Mouse (Mus musculus) limb, embryonic 15.5 days (tissue): Measurements from ENCODE around the gene Ccr6. TPM values are rescaled to one million over a fixed set of nuclear protein-coding genes. Genes with fewer than 3 reads are reported as not detected.
"Not testable (repeated sequence)": the region's sequence is repeated elsewhere in the genome, so short reads cannot be mapped to it uniquely, and the experiment has no call there.

Experiments used
- ATAC-seq: fragments of 200-750 bp; cut with Nextera tagmentation; 2 replicates; pipeline ENCODE4 v1.8.0; 2017; ENCODE audit warnings: low read depth, moderate TSS enrichment; ENCODE audit not compliant: insufficient number of reproducible peaks, low FRiP score, low TSS enrichment
- H3K27ac ChIP-seq: fragments of 300-500 bp; sonication (generic); 2 replicates; pipeline ENCODE4 v1.5.1; 2015; ENCODE audit warnings: moderate library complexity, mild to moderate bottlenecking, inconsistent platforms
- H3K27me3 ChIP-seq: fragments of 300-500 bp; sonication (generic); 2 replicates; pipeline ENCODE4 v1.6.1; 2015; ENCODE audit warnings: inconsistent platforms
- H3K36me3 ChIP-seq: fragments of 300-500 bp; sonication (generic); 2 replicates; pipeline ENCODE4 v1.6.1; 2015; ENCODE audit warnings: inconsistent platforms
- H3K4me1 ChIP-seq: fragments of 300-500 bp; sonication (generic); 2 replicates; pipeline ENCODE4 v1.6.1; 2015; ENCODE audit warnings: inconsistent platforms
- H3K4me2 ChIP-seq: fragments of 300-500 bp; sonication (generic); 2 replicates; pipeline ENCODE4 v1.6.1; 2015; ENCODE audit warnings: mild to moderate bottlenecking, inconsistent platforms
- H3K4me3 ChIP-seq: fragments of 300-500 bp; sonication (generic); 2 replicates; pipeline ENCODE4 v1.5.1; 2015; ENCODE audit warnings: mild to moderate bottlenecking, inconsistent platforms
- H3K9ac ChIP-seq: fragments of 300-500 bp; sonication (generic); 2 replicates; pipeline ENCODE4 v1.6.1; 2015; ENCODE audit warnings: inconsistent platforms
- H3K9me3 ChIP-seq: fragments of 300-500 bp; sonication (generic); 2 replicates; pipeline ENCODE4 v1.6.1; 2016; ENCODE audit warnings: inconsistent platforms
- WGBS: fragments of 180-500 bp; shearing (Covaris S2); methylation state at CpG from one replicate; pipeline ENCODE4 v1.1.7; 2015; 5-methylcytosine and 5-hydroxymethylcytosine counted together
- polyA plus RNA-seq: library from polyadenylated mRNA; unstranded; fragments of >200 nt; fragmentation: Nextera tagmentation; extraction: Ambion mirVana; gene quantifications from 2 replicates; pipeline ENCODE4 v1.2.1, GENCODE M21; 2015

Gene Ccr6
- polyA plus RNA-seq, 1 experiment from 2014 or later: not detected

GRCm38 (mm10) chr17:8238012-8238710 lies 2.3 kb downstream of the Ccr6 start:
- no peaks in the 10 kb centered on the region for H3K27me3 ChIP-seq
- no peaks in the 10 kb centered on the region for H3K36me3 ChIP-seq
- no peak for ATAC-seq
- no peak overlapping the region for H3K9ac ChIP-seq
- H3K4me3 ChIP-seq: no peak overlapping the region
- H3K4me1 ChIP-seq: no peaks in the 10 kb centered on the region
- 75% methylated on average over 15 of the region's 15 CpGs for WGBS
- no peak overlapping the region for H3K4me2 ChIP-seq
- no peaks in the 10 kb centered on the region for H3K9me3 ChIP-seq
- no peak overlapping the region for H3K27ac ChIP-seq

DNA sequence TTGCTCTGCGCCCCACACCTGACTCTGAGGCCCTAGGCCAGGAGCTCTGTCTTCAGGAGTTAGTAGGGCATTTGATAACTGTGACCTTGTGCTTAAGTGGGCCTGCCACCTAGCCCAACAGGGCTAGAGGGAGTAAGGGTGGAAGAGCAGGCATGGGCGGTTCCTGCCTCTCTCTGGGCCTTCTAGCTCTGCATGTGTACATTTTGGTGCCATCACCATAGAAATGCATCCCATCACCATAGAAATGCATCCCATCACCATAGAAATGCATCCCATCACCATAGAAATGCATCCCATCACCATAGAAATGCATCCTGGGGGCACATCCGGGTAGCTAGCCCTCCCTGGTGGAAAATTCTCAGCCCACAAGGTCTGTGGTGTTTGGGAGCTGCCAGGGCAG lies 3.7 kb downstream of the Ccr6 start:
- H3K4me2 ChIP-seq: no peak overlapping the region
- no peak overlapping the region for H3K4me3 ChIP-seq
- H3K9me3 ChIP-seq: no peaks in the 10 kb centered on the region
- ATAC-seq: no peak
- WGBS: 76% methylated on average over 3 of the region's 3 CpGs
- H3K27ac ChIP-seq: no peak overlapping the region
- H3K9ac ChIP-seq: no peak overlapping the region
- H3K27me3 ChIP-seq: no peaks in the 10 kb centered on the region
- H3K4me1 ChIP-seq: no peaks in the 10 kb centered on the region
- no peaks in the 10 kb centered on the region for H3K36me3 ChIP-seq

DNA sequence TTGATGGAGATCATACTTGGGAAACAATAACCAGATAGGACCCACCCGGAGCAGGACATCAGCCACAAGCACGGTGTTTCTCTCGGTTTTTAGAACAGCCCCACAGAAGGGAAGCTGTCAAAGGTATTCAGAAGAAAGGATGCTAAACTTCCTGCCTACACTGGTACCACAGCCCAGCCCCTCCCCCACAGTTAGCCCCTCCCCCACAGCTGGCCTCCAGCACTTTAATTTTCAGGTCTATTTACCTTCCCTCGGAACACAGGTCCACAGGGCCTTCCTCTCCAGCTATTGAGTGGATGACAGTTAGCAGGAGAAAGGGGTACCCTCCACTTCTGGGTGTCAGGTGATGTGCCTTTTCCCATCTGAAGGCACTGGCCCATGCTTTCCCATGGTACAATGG lies 4.7 kb downstream of the Ccr6 start:
- Histone ChIP-seq H3K27me3 (no peaks in the 10 kb centered on the region), H3K4me3 (no peak overlapping the region), H3K4me1 (no peaks in the 10 kb centered on the region), H3K27ac (no peak overlapping the region), H3K36me3 (no peaks in the 10 kb centered on the region), H3K9ac (no peak overlapping the region), H3K9me3 (no peaks in the 10 kb centered on the region), H3K4me2 (no peak overlapping the region)
- no peak for ATAC-seq
- 58% methylated on average over 4 of the region's 4 CpGs for WGBS

DNA sequence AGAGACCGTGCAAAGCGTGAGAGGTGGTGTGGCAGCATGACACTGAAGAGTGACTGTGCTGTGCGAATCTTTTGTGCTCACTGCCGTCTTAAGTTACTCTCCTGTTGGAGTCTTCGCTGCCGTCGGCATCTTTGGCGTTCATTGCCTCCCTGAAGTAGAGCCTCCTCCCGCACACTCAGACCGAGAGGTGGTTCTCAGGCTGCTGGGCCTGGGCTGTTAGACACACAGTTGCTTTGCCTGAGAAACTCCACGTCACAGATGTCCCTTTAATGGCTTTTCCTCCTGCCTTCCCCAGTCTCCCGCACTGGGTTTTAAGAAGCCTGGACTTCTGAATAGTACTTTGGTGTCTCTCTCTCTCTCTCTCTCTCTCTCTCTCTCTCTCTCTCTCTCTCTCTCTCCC lies 5.8 kb downstream of the Ccr6 start:
- Histone ChIP-seq H3K9ac (no peak overlapping the region), H3K4me2 (no peak overlapping the region), H3K4me3 (no peak overlapping the region), H3K4me1 (no peaks in the 10 kb centered on the region), H3K36me3 (no peaks in the 10 kb centered on the region), H3K27ac (no peak overlapping the region), H3K9me3 (no peaks in the 10 kb centered on the region), H3K27me3 (no peaks in the 10 kb centered on the region)
- WGBS: 64% methylated on average over 12 of the region's 12 CpGs
- ATAC-seq: no peak

DNA sequence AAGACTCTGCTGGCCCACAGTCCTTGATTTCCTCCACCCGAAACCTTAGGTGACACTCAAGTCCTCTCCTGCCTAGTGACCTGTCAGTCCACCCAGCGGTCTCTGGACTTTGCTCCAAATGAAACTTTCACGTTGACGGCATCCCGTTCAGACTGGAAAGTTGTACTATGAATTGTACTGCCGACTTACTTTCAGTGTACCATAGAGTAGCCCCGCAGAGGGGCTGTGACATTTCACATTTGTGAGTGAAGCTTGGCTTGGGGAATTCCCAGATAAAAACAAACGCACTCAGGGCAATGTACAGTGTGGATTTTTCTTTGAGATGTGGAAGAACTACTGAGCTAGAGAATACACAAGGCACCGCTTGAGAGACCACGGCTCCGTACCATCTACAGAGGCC lies 6.3 kb downstream of the Ccr6 start:
- no peaks in the 10 kb centered on the region for H3K27me3 ChIP-seq
- H3K9ac ChIP-seq: no peak overlapping the region
- no peaks in the 10 kb centered on the region for H3K4me1 ChIP-seq
- no peaks in the 10 kb centered on the region for H3K9me3 ChIP-seq
- ATAC-seq: no peak
- no peak overlapping the region for H3K4me2 ChIP-seq
- 88% methylated on average over 11 of the region's 11 CpGs for WGBS
- H3K36me3 ChIP-seq: no peaks in the 10 kb centered on the region
- H3K4me3 ChIP-seq: no peak overlapping the region
- no peak overlapping the region for H3K27ac ChIP-seq

- Histone ChIP-seq H3K27me3 (no peaks in the 10 kb centered on the region), H3K4me3 (no peak overlapping the region), H3K9ac (no peak overlapping the region), H3K4me1 (no peaks in the 10 kb centered on the region), H3K27ac (no peak overlapping the region), H3K9me3 (no peaks in the 10 kb centered on the region), H3K36me3 (no peaks in the 10 kb centered on the region), H3K4me2 (no peak overlapping the region)
- no peak for ATAC-seq
- WGBS: 72% methylated on average over 2 of the region's 2 CpGs
Measured at GRCm38 (mm10) chr17:8244124-8244523, 8.3 kb downstream of the Ccr6 start.

GRCm38 (mm10) chr17:8246102-8246754 lies 10.4 kb downstream of the Ccr6 start:
- no peak overlapping the region for H3K4me3 ChIP-seq
- H3K9me3 ChIP-seq: no peaks in the 10 kb centered on the region
- H3K27ac ChIP-seq: no peak overlapping the region
- no peak overlapping the region for H3K4me2 ChIP-seq
- no peak overlapping the region for H3K9ac ChIP-seq
- 66% methylated on average over 4 of the region's 4 CpGs for WGBS
- ATAC-seq: no peak
- H3K36me3 ChIP-seq: no peaks in the 10 kb centered on the region
- H3K4me1 ChIP-seq: no peaks in the 10 kb centered on the region
- H3K27me3 ChIP-seq: no peaks in the 10 kb centered on the region

DNA sequence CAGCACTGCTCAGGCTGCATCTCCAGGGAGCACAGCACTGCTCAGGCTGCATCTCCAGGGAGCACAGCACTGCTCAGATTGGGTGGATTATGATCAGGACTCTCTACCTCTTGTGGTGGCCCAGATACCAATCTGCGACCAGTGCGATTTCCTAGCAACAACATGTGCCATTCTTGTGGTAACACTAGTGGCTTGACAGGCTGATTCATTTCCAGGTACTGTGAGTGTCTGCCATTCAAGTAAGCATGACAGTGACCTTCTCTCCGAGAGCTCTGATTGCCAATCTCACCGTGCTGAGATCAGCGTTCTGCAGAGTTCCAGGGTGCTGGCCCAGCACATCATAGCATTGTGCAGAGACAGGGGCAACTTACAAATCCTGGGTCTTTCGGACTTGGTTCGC lies 15.9 kb downstream of the Ccr6 start:
- H3K9ac ChIP-seq: no peak overlapping the region
- H3K4me3 ChIP-seq: no peak overlapping the region
- no peak for ATAC-seq
- no peaks in the 10 kb centered on the region for H3K9me3 ChIP-seq
- no peaks in the 10 kb centered on the region for H3K36me3 ChIP-seq
- H3K27ac ChIP-seq: no peak overlapping the region
- no peak overlapping the region for H3K4me2 ChIP-seq
- no peaks in the 10 kb centered on the region for H3K27me3 ChIP-seq
- 88% methylated on average over 7 of the region's 7 CpGs for WGBS
- H3K4me1 ChIP-seq: no peaks in the 10 kb centered on the region

DNA sequence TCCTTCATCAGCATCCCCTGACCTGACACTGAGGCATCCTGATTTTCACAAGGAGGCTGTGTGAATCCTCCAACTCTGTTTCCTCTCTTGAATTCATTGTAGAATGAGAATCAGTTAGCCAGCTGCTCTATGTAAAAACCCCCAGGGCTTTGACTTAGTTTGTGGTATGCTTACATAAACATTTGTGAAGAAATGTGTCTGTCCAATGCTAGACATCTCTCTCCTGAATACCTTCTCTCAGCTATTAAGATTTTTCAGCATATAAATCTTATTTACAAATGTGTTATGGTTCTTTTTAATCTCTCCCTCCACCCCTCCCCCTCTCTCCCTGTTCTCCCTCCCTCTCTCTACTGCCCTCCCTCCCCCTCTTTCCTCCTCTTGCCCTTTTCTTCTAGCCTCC lies 18.4 kb downstream of the Ccr6 start:
- no peaks in the 10 kb centered on the region for H3K9me3 ChIP-seq
- ATAC-seq: no peak
- H3K4me1 ChIP-seq: no peaks in the 10 kb centered on the region
- no peak overlapping the region for H3K9ac ChIP-seq
- no peak overlapping the region for H3K27ac ChIP-seq
- no peaks in the 10 kb centered on the region for H3K36me3 ChIP-seq
- H3K27me3 ChIP-seq: no peaks in the 10 kb centered on the region
- no peak overlapping the region for H3K4me3 ChIP-seq
- no peak overlapping the region for H3K4me2 ChIP-seq

GRCm38 (mm10) chr17:8254914-8255313 lies 19.1 kb downstream of the Ccr6 start:
- Histone ChIP-seq H3K4me3 (no peak overlapping the region), H3K9ac (no peak overlapping the region), H3K4me1 (no peaks in the 10 kb centered on the region), H3K36me3 (no peaks in the 10 kb centered on the region), H3K27me3 (no peaks in the 10 kb centered on the region), H3K4me2 (no peak overlapping the region), H3K9me3 (no peaks in the 10 kb centered on the region), H3K27ac (no peak overlapping the region)
- no peak for ATAC-seq
- WGBS: 73% methylated on average over 3 of the region's 3 CpGs

DNA sequence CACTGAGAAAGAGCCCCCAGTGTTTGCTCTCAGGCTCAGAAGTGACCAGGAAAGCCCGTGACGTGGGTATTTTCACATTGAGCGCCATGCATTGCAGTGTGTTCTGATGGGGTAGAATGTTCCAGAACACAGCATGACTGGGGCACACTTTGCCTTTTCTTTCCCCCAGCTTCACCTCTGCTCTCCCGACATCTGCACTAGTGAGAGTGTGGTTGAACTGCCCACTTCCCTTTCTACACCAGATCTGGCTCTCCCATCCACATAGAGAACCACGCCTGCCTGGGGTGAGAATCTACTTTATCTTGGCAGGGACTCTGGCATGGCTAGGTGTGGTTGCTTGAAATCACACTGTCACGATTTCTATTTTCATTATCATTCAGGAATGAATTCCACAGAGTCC lies 19.7 kb downstream of the Ccr6 start:
- no peak overlapping the region for H3K27ac ChIP-seq
- no peaks in the 10 kb centered on the region for H3K27me3 ChIP-seq
- no peaks in the 10 kb centered on the region for H3K36me3 ChIP-seq
- no peak for ATAC-seq
- no peaks in the 10 kb centered on the region for H3K9me3 ChIP-seq
- H3K9ac ChIP-seq: no peak overlapping the region
- no peaks in the 10 kb centered on the region for H3K4me1 ChIP-seq
- H3K4me3 ChIP-seq: no peak overlapping the region
- no peak overlapping the region for H3K4me2 ChIP-seq
- 80% methylated on average over 6 of the region's 6 CpGs for WGBS

GRCm38 (mm10) chr17:8256982-8257381 lies 21.1 kb downstream of the Ccr6 start:
- H3K9ac ChIP-seq: no peak overlapping the region
- H3K27me3 ChIP-seq: peaks cover 5% of the 10 kb centered on the region; the same call in 1 of the 2 replicates
- no peak overlapping the region for H3K4me3 ChIP-seq
- H3K36me3 ChIP-seq: no peaks in the 10 kb centered on the region
- H3K27ac ChIP-seq: no peak overlapping the region
- H3K9me3 ChIP-seq: no peaks in the 10 kb centered on the region
- 70% methylated on average over 8 of the region's 8 CpGs for WGBS
- no peak for ATAC-seq
- no peak overlapping the region for H3K4me2 ChIP-seq
- no peaks in the 10 kb centered on the region for H3K4me1 ChIP-seq

GRCm38 (mm10) chr17:8264638-8265037 lies 28.8 kb downstream of the Ccr6 start:
- H3K4me3 ChIP-seq, H3K9ac ChIP-seq, H3K27ac ChIP-seq, ATAC-seq, H3K27me3 ChIP-seq, H3K36me3 ChIP-seq, H3K4me2 ChIP-seq, H3K9me3 ChIP-seq, H3K4me1 ChIP-seq: not testable (repeated sequence)
- 12% methylated on average over 7 of the region's 7 CpGs for WGBS
